Mouse (Mus musculus) spleen, adult 2 months (tissue): Measurements from ENCODE around the gene Clpb. TPM values are rescaled to one million over a fixed set of nuclear protein-coding genes. Genes with fewer than 3 reads are reported as not detected.

Source experiments
- DNase-seq, 2 experiments: peaks; one replicate each; pipeline versions ENCODE4 v3.0.0 to v3.0.0-alpha.2; 2012 to 2021; ENCODE audit warnings: low spot score in 2 of 2, low read depth in 1 of 2
- H3K27ac ChIP-seq: fragments of 200-500 bp; 2 replicates; pipeline ENCODE4 v1.5.1; 2012; ENCODE audit warnings: low read length, inconsistent platforms; ENCODE audit not compliant: insufficient read depth
- H3K27me3 ChIP-seq: fragments of 200-500 bp; 2 replicates; pipeline ENCODE4 v1.6.1; 2012; ENCODE audit warnings: mild to moderate bottlenecking, moderate library complexity, low read length, inconsistent platforms; ENCODE audit not compliant: control insufficient read depth, insufficient read depth
- H3K36me3 ChIP-seq: fragments of 200-500 bp; 2 replicates; pipeline ENCODE4 v1.6.1; 2012; ENCODE audit warnings: mild to moderate bottlenecking, low read length, inconsistent platforms; ENCODE audit not compliant: control insufficient read depth, insufficient read depth
- H3K4me1 ChIP-seq: fragments of 200-500 bp; 2 replicates; pipeline ENCODE4 v1.6.1; 2011; ENCODE audit warnings: inconsistent platforms; ENCODE audit not compliant: control insufficient read depth, insufficient read depth, insufficient read length
- H3K4me3 ChIP-seq: fragments of 200-500 bp; 2 replicates; pipeline ENCODE4 v1.5.1; 2011; ENCODE audit warnings: mild to moderate bottlenecking, inconsistent platforms; ENCODE audit not compliant: insufficient read depth, insufficient read length; ENCODE audit errors: extremely low read depth
- CTCF ChIP-seq: fragments of 200-500 bp; IDR thresholded peaks from 2 replicates; pipeline ENCODE4 v1.5.1; 2011; ENCODE audit warnings: mild to moderate bottlenecking, inconsistent platforms; ENCODE audit not compliant: insufficient read depth, insufficient read length, insufficient replicate concordance; ENCODE audit errors: extremely low read depth
- POLR2A ChIP-seq: fragments of 200-500 bp; IDR thresholded peaks from 2 replicates; pipeline ENCODE4 v1.6.1; 2011; ENCODE audit warnings: low read depth, low read length, inconsistent platforms
- WGBS: fragments of 180-500 bp; shearing (Covaris S2); methylation state at CpG from one replicate; pipeline ENCODE4 v1.1.7; 2018; 5-methylcytosine and 5-hydroxymethylcytosine counted together
- polyA plus RNA-seq: library from polyadenylated mRNA; depleted of rRNA; stranded (reverse); fragments of >200 nt; gene quantifications from 2 replicates; pipeline ENCODE4 v1.2.3, GENCODE M21; 2012

Gene Clpb
- polyA plus RNA-seq, 1 experiment: 6.5 TPM

- DNase-seq: no peak
- 93% methylated on average over 2 of the region's 2 CpGs for WGBS
- no peak overlapping the region for H3K27ac ChIP-seq
- H3K4me3 ChIP-seq: no peak overlapping the region
- no peaks in the 10 kb centered on the region for H3K4me1 ChIP-seq
- no peaks in the 10 kb centered on the region for H3K36me3 ChIP-seq
- no peaks in the 10 kb centered on the region for H3K27me3 ChIP-seq
- TF ChIP-seq POLR2A: no peak
- no peak for TF ChIP-seq CTCF
Observed at GRCm38 (mm10) chr7:101754416-101754815, 91.0 kb downstream of the Clpb start.

GRCm38 (mm10) chr7:101755301-101755700 lies 91.9 kb downstream of the Clpb start:
- Histone ChIP-seq H3K27me3 (no peaks in the 10 kb centered on the region), H3K4me1 (no peaks in the 10 kb centered on the region), H3K36me3 (no peaks in the 10 kb centered on the region), H3K4me3 (no peak overlapping the region), H3K27ac (no peak overlapping the region)
- DNase-seq: no peak
- 97% methylated on average over 6 of the region's 6 CpGs for WGBS
- TF ChIP-seq POLR2A (no peak), CTCF (no peak)

DNA sequence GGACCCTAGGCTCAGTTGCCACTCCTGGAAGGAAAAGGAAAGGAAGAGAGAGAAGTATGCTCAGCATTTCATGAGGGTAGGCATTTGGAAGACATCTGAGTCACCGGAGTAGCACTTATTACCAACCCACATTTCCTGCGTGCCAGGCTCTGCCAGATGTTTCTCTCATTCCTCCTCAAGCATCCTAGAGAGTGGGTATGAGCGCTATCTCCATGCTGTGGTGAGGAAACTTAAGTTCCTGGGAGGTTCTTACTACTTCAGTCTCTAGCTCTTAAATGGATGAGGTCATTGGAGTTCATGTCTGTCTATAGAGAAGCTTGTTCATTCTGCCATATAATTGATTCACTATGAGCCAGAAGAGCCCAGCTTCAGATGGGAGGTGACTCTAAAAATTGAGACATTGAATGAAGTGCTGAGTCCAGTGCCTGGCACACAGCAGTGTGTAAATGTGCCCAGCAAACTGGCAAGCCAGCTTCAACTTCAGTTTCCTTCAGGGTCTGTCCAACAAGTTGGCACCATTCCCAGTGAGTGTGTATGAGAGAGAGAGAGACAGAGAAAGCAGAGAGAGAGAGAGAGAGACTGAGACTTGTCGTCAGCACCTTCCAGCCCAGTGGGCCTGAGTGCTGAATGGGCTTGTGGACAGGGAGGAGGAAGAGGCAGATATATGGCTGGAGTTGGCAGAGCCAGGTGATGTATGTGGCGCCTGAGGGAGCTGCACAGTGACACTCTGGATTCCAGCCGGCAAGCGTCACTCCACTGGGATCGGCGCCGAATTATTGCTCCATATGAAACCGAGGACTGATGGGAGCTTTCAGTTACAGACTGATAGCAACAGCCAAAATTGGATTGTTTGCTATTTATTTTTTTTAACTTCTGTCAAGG lies 98.7 kb downstream of the Clpb start:
- TF ChIP-seq CTCF (no peak), POLR2A (no peak)
- DNase-seq: no peak
- H3K27ac ChIP-seq: no peak overlapping the region
- no peak overlapping the region for H3K4me3 ChIP-seq
- 94% methylated on average over 11 of the region's 11 CpGs for WGBS
- no peaks in the 10 kb centered on the region for H3K4me1 ChIP-seq
- no peaks in the 10 kb centered on the region; the same call in 1 of the 2 replicates for H3K36me3 ChIP-seq
- no peaks in the 10 kb centered on the region for H3K27me3 ChIP-seq

DNA sequence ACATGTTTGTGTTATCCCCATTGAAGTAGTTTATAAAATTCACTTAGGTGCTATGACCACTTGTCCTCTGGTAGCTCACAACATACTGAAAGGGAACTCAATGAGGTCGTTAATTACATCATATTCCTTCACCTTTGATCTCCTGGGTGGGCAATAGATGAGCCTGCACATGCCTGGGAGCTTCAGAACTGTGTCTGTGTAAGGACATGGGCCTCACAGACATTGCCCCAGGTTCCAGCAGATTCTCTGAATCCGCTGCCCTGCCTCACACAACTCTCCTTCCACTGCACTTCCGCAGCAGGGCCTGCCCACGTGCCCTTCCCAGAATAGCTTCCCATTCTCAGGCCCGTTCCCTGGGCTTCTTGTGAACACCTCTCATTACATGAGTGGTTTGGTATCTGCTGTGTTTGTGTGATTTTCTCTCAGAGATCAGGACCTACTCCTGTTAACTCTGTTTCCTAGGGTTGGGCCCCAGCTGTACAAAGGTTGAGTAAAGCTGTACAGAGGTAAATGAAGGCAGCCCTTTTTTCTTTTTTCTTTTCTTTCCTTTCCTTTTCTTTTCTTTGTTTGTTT lies 104.0 kb downstream of the Clpb start:
- Histone ChIP-seq H3K27ac (no peak overlapping the region), H3K36me3 (peaks cover 1% of the 10 kb centered on the region; the same call in 1 of the 2 replicates), H3K27me3 (no peaks in the 10 kb centered on the region), H3K4me1 (no peaks in the 10 kb centered on the region), H3K4me3 (no peak overlapping the region)
- TF ChIP-seq CTCF (no peak), POLR2A (no peak)
- 85% methylated on average over 5 of the region's 5 CpGs for WGBS
- no peak for DNase-seq

DNA sequence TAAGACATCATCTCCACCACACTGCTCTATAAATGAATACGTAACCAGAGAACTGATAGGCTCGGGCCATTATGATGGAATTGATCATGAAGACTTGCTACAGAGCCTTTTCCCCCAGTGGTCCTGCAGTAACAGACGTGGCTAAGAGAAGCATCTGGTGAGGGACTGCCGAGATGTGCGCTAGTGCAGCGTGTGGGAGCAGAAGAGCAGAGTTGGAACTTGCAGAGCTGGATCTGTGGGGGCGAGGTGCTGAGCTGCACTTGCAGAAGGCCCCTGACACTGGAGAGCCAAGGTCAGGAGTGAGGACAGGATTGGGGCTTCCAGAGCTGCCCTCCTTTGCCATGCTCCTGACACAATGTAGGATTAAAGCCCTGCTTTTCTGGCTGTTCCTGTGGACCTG lies 106.6 kb downstream of the Clpb start:
- 91% methylated on average over 7 of the region's 7 CpGs for WGBS
- no peak for DNase-seq
- no peaks in the 10 kb centered on the region for H3K4me1 ChIP-seq

GRCm38 (mm10) chr7:101771604-101772003 lies 108.2 kb downstream of the Clpb start:
- no peak for TF ChIP-seq POLR2A
- no peak for TF ChIP-seq CTCF
- 0 out of 2 replicates have a peak, but pooled peaks cover 1% of the 10 kb centered on the region for H3K36me3 ChIP-seq
- H3K4me1 ChIP-seq: no peaks in the 10 kb centered on the region
- H3K27ac ChIP-seq: no peak overlapping the region
- no peak overlapping the region for H3K4me3 ChIP-seq
- no peak for DNase-seq
- WGBS: 93% methylated on average over 1 of the region's 1 CpGs
- H3K27me3 ChIP-seq: no peaks in the 10 kb centered on the region

More for the DNA sequence above, 106.6 kb downstream of the Clpb start:
- no peak overlapping the region for H3K27ac ChIP-seq
- peaks cover 1% of the 10 kb centered on the region; the same call in 1 of the 2 replicates for H3K36me3 ChIP-seq
- no peak overlapping the region for H3K4me3 ChIP-seq
- H3K27me3 ChIP-seq: no peaks in the 10 kb centered on the region
- no peak for TF ChIP-seq CTCF

- 93% methylated on average over 8 of the region's 8 CpGs for WGBS
- Histone ChIP-seq H3K36me3 (0 out of 2 replicates have a peak, but pooled peaks cover 1% of the 10 kb centered on the region), H3K27me3 (no peaks in the 10 kb centered on the region), H3K4me1 (no peaks in the 10 kb centered on the region), H3K4me3 (no peak overlapping the region), H3K27ac (no peak overlapping the region)
- TF ChIP-seq CTCF (no peak), POLR2A (no peak)
- DNase-seq: no peak
Observed at GRCm38 (mm10) chr7:101772687-101773086, 109.3 kb downstream of the Clpb start.
